Mouse (Mus musculus): ENCODE data around the gene Defb3. TPM values are rescaled to one million over a fixed set of nuclear protein-coding genes. Genes with fewer than 3 reads are reported as not detected.

The Defb3 gene
- total RNA-seq (2023), result not detected

DNA sequence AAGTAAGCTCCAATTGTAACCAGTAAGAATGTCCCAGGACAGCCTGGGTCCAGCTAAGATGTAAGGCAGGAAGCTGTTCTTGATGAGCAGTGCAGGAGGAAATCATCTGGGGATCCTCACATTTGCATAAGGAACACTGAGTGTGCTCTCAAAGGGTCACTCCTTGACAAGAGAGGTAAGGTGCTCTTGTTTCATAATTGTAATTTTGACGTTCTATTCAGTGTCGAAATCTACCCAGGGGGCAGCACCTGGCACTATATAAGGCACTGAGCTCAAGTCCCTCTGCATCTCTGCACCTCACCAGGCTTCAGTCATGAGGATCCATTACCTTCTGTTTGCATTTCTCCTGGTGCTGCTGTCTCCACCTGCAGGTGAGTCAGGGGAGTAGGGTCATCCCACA, at the start of gene Defb3:
TSS of gene Defb3 (plus strand) at position 301 of the 400 bp plus-strand sequence.

DNA sequence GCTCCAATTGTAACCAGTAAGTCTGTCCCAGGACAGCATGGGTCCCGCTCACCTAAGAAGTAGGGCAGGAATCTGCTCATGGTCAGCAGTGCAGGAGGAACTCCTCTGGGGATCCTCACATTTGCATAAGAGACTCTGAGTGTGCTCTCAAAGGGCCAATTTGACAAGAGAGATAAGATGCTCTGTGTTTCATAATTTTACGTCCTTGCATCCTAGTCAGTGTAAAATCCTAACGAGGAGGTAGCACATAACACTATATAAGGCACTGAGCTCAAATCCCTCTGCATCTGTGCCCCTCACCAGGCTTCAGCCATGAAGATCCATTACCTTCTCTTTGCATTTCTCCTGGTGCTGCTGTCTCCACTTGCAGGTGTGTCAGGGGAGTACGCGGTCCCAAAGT, 45.9 kb upstream of the Defb3 start, which contains the start of gene Defb5:
TSS of gene Defb5 (plus strand) at position 301 of the 400 bp plus-strand sequence.

Other genes with a start within 250 kb of the Defb3 start
- gene Defb39, start 228.6 kb upstream of the Defb3 start, total RNA-seq (2023), result not detected
- gene Defb12, start 178.5 kb upstream of the Defb3 start, total RNA-seq (2023), result not detected
- gene Defb34, start 169.6 kb upstream of the Defb3 start, total RNA-seq (2023), result not detected
- not detected for gene Gm45826, start 152.6 kb upstream of the Defb3 start, total RNA-seq (2023)
- not detected for gene Defb14, start 99.0 kb upstream of the Defb3 start, total RNA-seq (2023)
- gene Defb4, start 94.7 kb upstream of the Defb3 start, total RNA-seq (2023), result not detected
- not detected for gene Defb6, start 67.9 kb upstream of the Defb3 start, total RNA-seq (2023)
- not detected for gene Defb46, start 53.4 kb upstream of the Defb3 start, total RNA-seq (2023)
- gene Defb5, start 45.8 kb upstream of the Defb3 start, total RNA-seq (2023), result not detected
- gene Defb8, start 154.2 kb downstream of the Defb3 start, total RNA-seq (2023), result not detected
- not detected for gene Defb7, start 201.7 kb downstream of the Defb3 start, total RNA-seq (2023)